In genomic region chr16:49361731-49362130, GRCm38 (mm10) we compare ENCODE assay signal across 15 mouse cellular contexts.
"Had no signal": no experiment of that assay in that cellular context is flagged by ENCODE, and none has a peak within 500 bp of the region (broad histone marks: within the 10 kb centered on the region; RNA-seq: fewer than 3 reads in every experiment).

No protein-coding gene starts in this region.

- H3K36me3 ChIP-seq: neural tube, embryonic 15.5 days; stomach, embryonic 15.5 days had no signal

- DNase-seq: retina, postnatal 1 day; right cerebral cortex, adult 18-20 months; right cerebral cortex, postnatal 14 days; right cerebral cortex, postnatal 25 days; right cerebral cortex, postnatal 4 days; spleen, adult 18-20 months; thymus, adult 18-20 months; thymus, adult 2 months; thymus, postnatal 14 days; thymus, postnatal 25 days; thymus, postnatal 36 days; thymus, postnatal 4 days had no signal

- H3K4me3 ChIP-seq: neural tube, embryonic 15.5 days; stomach, embryonic 15.5 days had no signal

- H3K9me3 ChIP-seq: neural tube, embryonic 15.5 days; stomach, embryonic 15.5 days had no signal

- H3K27me3 ChIP-seq: neural tube, embryonic 15.5 days; stomach, embryonic 15.5 days had no signal

- H3K4me1 ChIP-seq: neural tube, embryonic 15.5 days; stomach, embryonic 15.5 days had no signal

- H3K27ac ChIP-seq: neural tube, embryonic 15.5 days; stomach, embryonic 15.5 days; stomach, postnatal 0 days had no signal
